Mouse (Mus musculus): ENCODE data around the gene Tcn2. TPM values are rescaled to one million over a fixed set of nuclear protein-coding genes. Genes with fewer than 3 reads are reported as not detected.
A peak's percentile ranks its signal among the peaks of the same experiment; 100 is the strongest.
"Not testable (repeated sequence)": the region's sequence is repeated elsewhere in the genome, so short reads cannot be mapped to it uniquely, and the experiment has no call there.

Tcn2 gene
- total RNA-seq, 2 experiments from 2014 or later = 22.8 to 26.4 TPM

- no peak for ATAC-seq (replicated peaks; ENCODE audit: low FRiP score, poor library complexity, severe bottlenecking)
Measured at GRCm38 (mm10) chr11:3933756-3934285, 1.9 kb upstream of the Tcn2 start.

- no peak for ATAC-seq (replicated peaks; ENCODE audit: low FRiP score, poor library complexity, severe bottlenecking)
Measured at GRCm38 (mm10) chr11:3930931-3931330, 1.0 kb downstream of the Tcn2 start.

GRCm38 (mm10) chr11:3930019-3930418, 1.9 kb downstream of the Tcn2 start:
- no peak for ATAC-seq (replicated peaks; ENCODE audit: low FRiP score, poor library complexity, severe bottlenecking)

- ATAC-seq (replicated peaks; ENCODE audit: low FRiP score, poor library complexity, severe bottlenecking) = no peak
Measured at GRCm38 (mm10) chr11:3925916-3926315, 6.0 kb downstream of the Tcn2 start.

- ATAC-seq (replicated peaks; ENCODE audit: low FRiP score, poor library complexity, severe bottlenecking) = no peak
Measured at GRCm38 (mm10) chr11:3922731-3923130, 9.2 kb downstream of the Tcn2 start.

GRCm38 (mm10) chr11:3922115-3922514, 9.8 kb downstream of the Tcn2 start:
- ATAC-seq (replicated peaks; ENCODE audit: low FRiP score, poor library complexity, severe bottlenecking) = no peak

- ATAC-seq (replicated peaks; ENCODE audit: low FRiP score, poor library complexity, severe bottlenecking) = peak; percentile 67; the same call in 1 of the 2 replicates
Measured at GRCm38 (mm10) chr11:3921281-3921850, 10.6 kb downstream of the Tcn2 start.

GRCm38 (mm10) chr11:3920476-3920875, 11.5 kb downstream of the Tcn2 start:
- ATAC-seq (replicated peaks; ENCODE audit: low FRiP score, poor library complexity, severe bottlenecking) = no peak

- ATAC-seq (replicated peaks; ENCODE audit: low FRiP score, poor library complexity, severe bottlenecking) = no peak
Measured at GRCm38 (mm10) chr11:3918738-3919137, 13.2 kb downstream of the Tcn2 start.

GRCm38 (mm10) chr11:3914109-3914840, 17.7 kb downstream of the Tcn2 start, which contains the start of gene Slc35e4:
Gene Slc35e4, minus strand, starts transcription at chr11:3914664.
- 0 out of 2 replicates have a peak, but pooled peaks have one; percentile 39 for ATAC-seq (replicated peaks; ENCODE audit: low FRiP score, poor library complexity, severe bottlenecking)

GRCm38 (mm10) chr11:3913316-3914108, 18.4 kb downstream of the Tcn2 start:
- ATAC-seq (replicated peaks; ENCODE audit: low FRiP score, poor library complexity, severe bottlenecking) = peak; percentile 85

- ATAC-seq (replicated peaks; ENCODE audit: low FRiP score, poor library complexity, severe bottlenecking) = no peak
Measured at GRCm38 (mm10) chr11:3912875-3913271, 19.1 kb downstream of the Tcn2 start.

GRCm38 (mm10) chr11:3912100-3912874, 19.7 kb downstream of the Tcn2 start:
- no peak for ATAC-seq (replicated peaks; ENCODE audit: low FRiP score, poor library complexity, severe bottlenecking)

GRCm38 (mm10) chr11:3911440-3911839, 20.5 kb downstream of the Tcn2 start:
- not testable (repeated sequence) for ATAC-seq (replicated peaks; ENCODE audit: low FRiP score, poor library complexity, severe bottlenecking)

- no peak for ATAC-seq (replicated peaks; ENCODE audit: low FRiP score, poor library complexity, severe bottlenecking)
Measured at GRCm38 (mm10) chr11:3910513-3911310, 21.2 kb downstream of the Tcn2 start.

GRCm38 (mm10) chr11:3909236-3909635, 22.7 kb downstream of the Tcn2 start:
- ATAC-seq (replicated peaks; ENCODE audit: low FRiP score, poor library complexity, severe bottlenecking) = no peak

- ATAC-seq (replicated peaks; ENCODE audit: low FRiP score, poor library complexity, severe bottlenecking) = no peak
Measured at GRCm38 (mm10) chr11:3905446-3905845, 26.5 kb downstream of the Tcn2 start.

- no peak for ATAC-seq (replicated peaks; ENCODE audit: low FRiP score, poor library complexity, severe bottlenecking)
Measured at GRCm38 (mm10) chr11:3904673-3905072, 27.3 kb downstream of the Tcn2 start.

GRCm38 (mm10) chr11:3903046-3903445, 28.9 kb downstream of the Tcn2 start:
- no peak for ATAC-seq (replicated peaks; ENCODE audit: low FRiP score, poor library complexity, severe bottlenecking)

Measured in erythroid progenitor cell, adult 5-6 weeks (primary cell).